Mouse (Mus musculus) stomach, postnatal 0 days (tissue): ENCODE results near the gene Il4ra. TPM values are rescaled to one million over a fixed set of nuclear protein-coding genes. Genes with fewer than 3 reads are reported as not detected.
A peak's percentile ranks its signal among the peaks of the same experiment; 100 is the strongest.

Source experiments
- ATAC-seq: fragments of 200-750 bp; cut with Nextera tagmentation; 2 replicates; pipeline ENCODE4 v1.8.0; 2017; ENCODE audit not compliant: low FRiP score, low TSS enrichment
- DNase-seq: peaks from one replicate; pipeline ENCODE4 v3.0.0-alpha.2; 2016; ENCODE audit warnings: low spot score
- H3K27ac ChIP-seq: fragments of 300-500 bp; sonication (generic); replicated peaks from 2 replicates; pipeline ENCODE4 v1.5.1; 2014; ENCODE audit warnings: mild to moderate bottlenecking, control low read depth
- H3K27me3 ChIP-seq: fragments of 300-500 bp; sonication (generic); 2 replicates; pipeline ENCODE4 v1.6.1; 2014; ENCODE audit warnings: low read length; ENCODE audit not compliant: control insufficient read depth, insufficient read depth
- H3K36me3 ChIP-seq: fragments of 300-500 bp; sonication (generic); 2 replicates; pipeline ENCODE4 v1.6.1; 2014; ENCODE audit warnings: low read length, mixed read lengths; ENCODE audit not compliant: control insufficient read depth, insufficient read depth
- H3K4me1 ChIP-seq: fragments of 300-500 bp; sonication (generic); replicated peaks from 2 replicates; pipeline ENCODE4 v1.6.1; 2014; ENCODE audit warnings: antibody characterized with exemption; ENCODE audit not compliant: control insufficient read depth, insufficient read depth
- H3K4me2 ChIP-seq: fragments of 300-500 bp; sonication (generic); replicated peaks from 2 replicates; pipeline ENCODE4 v1.6.1; 2014; ENCODE audit warnings: low read depth, mild to moderate bottlenecking, control low read depth, moderate library complexity
- H3K4me3 ChIP-seq: fragments of 300-500 bp; sonication (generic); 2 replicates; pipeline ENCODE4 v1.5.1; 2014; ENCODE audit warnings: low read depth, low read length, control low read depth
- H3K9ac ChIP-seq: fragments of 300-500 bp; sonication (generic); 2 replicates; pipeline ENCODE4 v1.6.1; 2014; ENCODE audit warnings: mild to moderate bottlenecking, low read length, control low read depth, mixed read lengths
- H3K9me3 ChIP-seq: fragments of 300-500 bp; sonication (generic); 2 replicates; pipeline ENCODE4 v1.6.1; 2016; ENCODE audit warnings: low read length; ENCODE audit not compliant: control insufficient read depth
- CTCF ChIP-seq: IDR thresholded peaks from 2 replicates; pipeline ENCODE4 v1.5.1; 2016; ENCODE audit warnings: antibody characterized with exemption, low read depth, mild to moderate bottlenecking, moderate library complexity
- EP300 ChIP-seq: optimal IDR thresholded peaks from 2 replicates; pipeline ENCODE3; 2016; ENCODE audit warnings: antibody characterized with exemption
- WGBS: fragments of 180-500 bp; shearing (Covaris S2); extraction: QIAGEN DNeasy Blood & Tissue Kit; methylation state at CpG from one replicate; pipeline ENCODE4 v1.1.7; 2014; 5-methylcytosine and 5-hydroxymethylcytosine counted together
- polyA plus RNA-seq: library from polyadenylated mRNA; unstranded; fragments of >200 nt; fragmentation: Nextera tagmentation; extraction: Ambion mirVana; gene quantifications from 2 replicates; pipeline ENCODE4 v1.2.1, GENCODE M21; 2015

Gene Il4ra
- polyA plus RNA-seq, 1 experiment from 2014 or later: 13.4 TPM

- no peaks in the 10 kb centered on the region for H3K4me1 ChIP-seq
- H3K9ac ChIP-seq: no peak overlapping the region
- H3K36me3 ChIP-seq: no peaks in the 10 kb centered on the region
- WGBS: 68% methylated on average over 11 of the region's 11 CpGs
- no peak overlapping the region for H3K4me2 ChIP-seq
- H3K4me3 ChIP-seq: no peak overlapping the region
- ATAC-seq (no peak), DNase-seq (no peak)
- H3K9me3 ChIP-seq: no peaks in the 10 kb centered on the region
- H3K27me3 ChIP-seq: no peaks in the 10 kb centered on the region
- H3K27ac ChIP-seq: no peak overlapping the region
- TF ChIP-seq EP300 (no peak), CTCF (no peak)
These were observed 9.4 kb upstream of the Il4ra start for GRCm38 (mm10) chr7:125542335-125543050.

- WGBS: 57% methylated on average over 3 of the region's 3 CpGs
- no peak for DNase-seq
These were observed 8.4 kb upstream of the Il4ra start for GRCm38 (mm10) chr7:125543497-125543896.

GRCm38 (mm10) chr7:125545331-125545730 is 6.6 kb upstream of the Il4ra start:
- H3K36me3 ChIP-seq: no peaks in the 10 kb centered on the region
- no peak overlapping the region for H3K4me2 ChIP-seq
- no peak overlapping the region for H3K4me3 ChIP-seq
- ATAC-seq (no peak), DNase-seq (no peak)
- no peaks in the 10 kb centered on the region for H3K4me1 ChIP-seq
- 84% methylated on average over 7 of the region's 7 CpGs for WGBS
- TF ChIP-seq CTCF (no peak), EP300 (no peak)
- no peak overlapping the region for H3K9ac ChIP-seq
- no peak overlapping the region for H3K27ac ChIP-seq
- no peaks in the 10 kb centered on the region for H3K9me3 ChIP-seq
- no peaks in the 10 kb centered on the region for H3K27me3 ChIP-seq

More at GRCm38 (mm10) chr7:125543497-125543896, 8.4 kb upstream of the Il4ra start:
- Histone ChIP-seq H3K4me3 (no peak overlapping the region), H3K36me3 (no peaks in the 10 kb centered on the region), H3K9me3 (no peaks in the 10 kb centered on the region), H3K9ac (no peak overlapping the region), H3K4me2 (no peak overlapping the region), H3K27ac (no peak overlapping the region), H3K27me3 (no peaks in the 10 kb centered on the region), H3K4me1 (no peaks in the 10 kb centered on the region)
- ATAC-seq: 0 out of 2 replicates have a peak, but pooled peaks have one; percentile 32
- no peak for TF ChIP-seq CTCF
- TF ChIP-seq EP300: no peak

GRCm38 (mm10) chr7:125546727-125547126 is 5.2 kb upstream of the Il4ra start:
- DNase-seq: no peak
- Histone ChIP-seq H3K9me3 (no peaks in the 10 kb centered on the region), H3K27me3 (no peaks in the 10 kb centered on the region), H3K4me2 (no peak overlapping the region), H3K4me1 (peaks cover 5% of the 10 kb centered on the region; the same call in 1 of the 2 replicates), H3K9ac (no peak overlapping the region), H3K27ac (no peak overlapping the region), H3K36me3 (no peaks in the 10 kb centered on the region), H3K4me3 (no peak overlapping the region)
- 85% methylated on average over 6 of the region's 6 CpGs for WGBS
- ATAC-seq: no peak
- TF ChIP-seq CTCF (no peak), EP300 (no peak)

- Histone ChIP-seq H3K9me3 (no peaks in the 10 kb centered on the region), H3K4me2 (no peak overlapping the region), H3K4me3 (no peak overlapping the region), H3K27ac (no peak overlapping the region), H3K36me3 (no peaks in the 10 kb centered on the region), H3K9ac (no peak overlapping the region), H3K27me3 (no peaks in the 10 kb centered on the region), H3K4me1 (peaks cover 19% of the 10 kb centered on the region)
- no peak for TF ChIP-seq EP300
- no peak for TF ChIP-seq CTCF
- ATAC-seq (no peak), DNase-seq (no peak)
- WGBS: 83% methylated on average over 8 of the region's 8 CpGs
These were observed 2.0 kb upstream of the Il4ra start for GRCm38 (mm10) chr7:125549916-125550315.

GRCm38 (mm10) chr7:125550881-125551381 is 989 bp upstream of the Il4ra start:
- ATAC-seq (no peak; the same call in 1 of the 2 replicates), DNase-seq (no peak)
- no peak overlapping the region for H3K4me2 ChIP-seq
- peaks cover 19% of the 10 kb centered on the region for H3K4me1 ChIP-seq
- no peaks in the 10 kb centered on the region for H3K27me3 ChIP-seq
- H3K36me3 ChIP-seq: no peaks in the 10 kb centered on the region
- no peaks in the 10 kb centered on the region for H3K9me3 ChIP-seq
- H3K4me3 ChIP-seq: no peak overlapping the region
- no peak overlapping the region for H3K9ac ChIP-seq
- 50% methylated on average over 6 of the region's 6 CpGs for WGBS
- TF ChIP-seq EP300 (no peak), CTCF (no peak)
- peak overlapping the region; percentile 87 for H3K27ac ChIP-seq
